Mouse (Mus musculus) layer of hippocampus, postnatal 36 days (tissue): Measurements from ENCODE around the gene AL607142.1. TPM values are rescaled to one million over a fixed set of nuclear protein-coding genes. Genes with fewer than 3 reads are reported as not detected.
A peak's percentile ranks its signal among the peaks of the same experiment; 100 is the strongest.

ENCODE experiments used
- DNase-seq, 2 experiments: peaks; one replicate each; pipeline ENCODE4 v3.0.0; 2022
- total RNA-seq, 2 experiments: library from RNA; stranded (reverse); gene quantifications; 2 replicates each; pipeline ENCODE4 v1.2.3; 2021

AL607142.1 gene
- total RNA-seq, 2 experiments from 2014 or later = not detected

DNA sequence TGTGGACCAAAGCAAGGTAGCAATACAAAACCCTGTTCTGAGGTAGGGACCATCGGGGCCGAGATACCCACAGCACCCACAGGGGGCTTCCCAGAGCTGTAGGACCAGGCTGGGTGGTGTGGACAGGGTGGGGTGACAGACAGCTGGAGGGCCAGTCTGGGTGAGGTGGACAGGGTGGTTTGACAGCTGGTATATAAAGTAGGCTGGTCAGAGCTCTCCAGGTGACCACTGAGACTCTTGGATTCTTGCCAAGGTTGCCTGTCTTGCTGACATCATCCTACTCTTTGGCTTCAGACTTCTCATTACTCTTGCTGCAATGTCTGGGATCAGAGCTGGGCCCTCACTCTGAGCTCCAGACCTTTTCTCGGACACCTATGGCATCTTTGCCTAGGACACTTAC is 41.6 kb downstream of the AL607142.1 start:
- no peak for DNase-seq

DNA sequence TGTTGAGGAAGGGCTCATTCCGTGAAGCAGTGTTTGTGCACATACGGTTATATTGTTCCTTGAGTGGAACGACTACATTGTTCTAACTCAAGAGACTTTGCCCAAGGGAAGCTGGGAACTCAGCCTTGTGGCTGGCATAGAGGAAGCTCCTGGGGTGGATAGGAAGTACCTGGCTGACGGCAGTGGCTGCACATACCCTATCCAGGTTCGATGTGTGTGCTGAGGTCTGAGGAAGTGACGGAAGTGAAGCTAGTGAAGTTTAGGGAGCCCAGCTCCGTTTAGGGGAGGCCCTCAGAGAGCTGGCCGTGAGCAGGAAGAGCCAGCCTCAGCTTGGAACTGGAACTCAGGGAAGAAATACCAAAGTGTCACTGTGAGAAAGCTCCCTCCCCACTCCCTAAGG is 43.0 kb downstream of the AL607142.1 start:
- no peak for DNase-seq

DNA sequence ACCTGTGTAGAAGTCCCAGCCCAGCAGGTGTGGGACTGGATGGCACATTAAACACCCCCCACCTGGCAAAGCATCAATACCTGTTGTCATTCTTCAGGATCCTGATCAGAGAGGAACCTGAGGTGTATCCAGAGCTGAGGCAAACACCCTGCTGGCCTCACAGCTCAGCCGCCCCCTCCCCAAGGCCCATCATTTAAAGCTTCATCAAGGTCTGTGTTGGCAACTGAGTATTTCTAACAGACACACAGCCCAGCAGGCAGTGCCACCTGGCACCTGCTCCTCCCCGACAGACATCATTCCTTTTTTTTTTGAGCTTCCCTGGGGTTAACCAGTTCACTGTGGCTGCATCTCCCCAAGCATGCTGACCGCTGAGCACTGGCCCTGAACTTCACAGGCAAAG is 50.7 kb downstream of the AL607142.1 start:
- DNase-seq = no peak

DNA sequence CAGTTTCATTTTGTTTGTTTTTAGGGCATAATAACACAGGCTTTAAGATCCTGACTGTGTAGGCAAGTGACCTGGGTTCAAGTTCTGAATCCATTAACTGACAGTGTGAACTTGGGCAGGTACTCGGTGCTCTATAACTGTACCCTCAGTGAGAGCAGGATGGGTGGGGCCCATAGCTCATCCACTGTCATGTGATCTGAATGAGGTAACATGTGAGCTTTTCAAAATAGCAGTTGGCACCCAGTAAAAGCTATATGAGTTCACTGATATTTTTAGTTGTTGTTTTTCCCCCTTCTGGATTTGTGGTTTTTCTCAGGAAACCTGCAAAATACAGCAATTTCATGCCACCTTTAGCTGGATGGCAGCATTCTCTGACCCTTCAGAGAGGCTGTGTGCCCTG is 51.5 kb downstream of the AL607142.1 start:
- no peak for DNase-seq

DNA sequence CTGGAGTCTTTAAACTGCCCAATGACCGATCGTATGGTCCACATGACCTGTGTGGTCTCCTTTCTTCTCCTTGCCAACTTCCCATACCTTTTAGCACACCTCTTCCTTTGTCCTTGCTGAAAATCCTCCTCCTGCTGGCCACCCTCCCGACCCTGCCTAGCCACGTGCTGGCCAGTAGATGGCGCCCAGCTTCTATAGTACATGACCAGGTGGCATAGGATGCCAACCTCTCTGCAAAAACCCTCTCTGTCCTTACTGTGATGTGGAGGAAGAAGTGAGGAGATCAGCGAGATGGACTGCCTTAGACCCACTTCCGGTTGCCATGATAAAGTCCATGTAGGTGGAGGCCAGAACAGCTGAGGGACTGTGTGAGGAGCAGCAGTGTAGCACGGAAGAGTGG is 55.5 kb downstream of the AL607142.1 start:
- peak; percentile 39 to 47 for DNase-seq

DNA sequence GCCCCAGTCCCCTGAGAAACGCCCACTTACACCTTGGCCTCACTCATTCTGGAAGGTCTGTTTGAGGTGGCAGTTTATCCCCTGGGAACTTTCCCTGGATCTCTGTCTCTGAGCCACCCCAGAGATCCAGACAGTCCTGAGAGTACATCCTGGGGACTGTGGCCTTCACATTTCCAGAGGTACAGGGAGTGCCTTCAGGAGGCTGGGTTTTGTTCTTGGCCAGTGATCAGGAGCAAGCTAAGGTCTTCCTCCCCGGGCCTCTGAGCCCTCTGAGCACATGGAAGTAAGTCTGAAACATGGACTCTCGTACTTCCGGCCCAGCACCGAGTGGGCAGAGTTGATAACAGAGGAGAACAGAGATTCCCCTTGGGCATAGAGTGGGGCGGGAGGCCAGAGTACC is 59.9 kb downstream of the AL607142.1 start:
- no peak for DNase-seq

DNA sequence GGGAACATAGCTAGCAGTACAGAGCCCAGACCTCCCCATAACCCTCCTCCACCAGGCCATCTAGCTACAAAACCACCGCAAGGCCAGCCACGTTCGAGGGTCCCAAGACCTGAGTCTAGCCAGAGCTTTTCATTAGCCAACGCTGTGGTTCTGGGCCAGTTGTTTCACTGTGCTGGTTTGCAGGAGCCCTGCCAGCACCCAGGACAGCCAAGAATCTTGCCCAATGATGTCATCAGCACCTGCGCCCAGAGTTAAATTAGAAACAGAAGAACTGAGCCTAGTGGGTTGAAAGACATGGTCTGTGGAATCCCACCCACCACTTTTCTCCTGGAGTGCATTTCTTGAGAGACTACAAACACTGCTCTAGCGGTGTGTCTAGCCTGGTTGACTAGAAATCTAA is 61.3 kb downstream of the AL607142.1 start:
- no peak for DNase-seq

DNA sequence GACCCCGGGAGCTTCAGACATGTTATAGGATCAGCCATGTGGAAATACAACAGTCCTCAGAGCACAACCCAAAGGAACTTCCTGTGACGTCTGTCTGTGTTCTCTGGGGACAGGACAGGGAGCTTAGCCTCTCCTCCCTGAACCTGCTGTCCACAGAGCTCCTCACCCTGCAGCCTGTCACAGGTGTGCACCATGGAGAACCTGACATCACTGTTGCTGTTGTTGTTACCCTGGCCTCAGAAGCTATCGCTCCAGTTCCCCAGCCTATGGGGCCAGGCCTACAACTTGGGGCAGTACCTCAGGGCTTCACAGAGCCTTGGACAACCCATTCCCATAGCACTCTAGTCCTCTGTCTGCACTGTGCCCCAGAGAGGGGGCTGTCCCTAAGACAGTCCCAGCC is 62.5 kb downstream of the AL607142.1 start:
- no peak for DNase-seq

DNA sequence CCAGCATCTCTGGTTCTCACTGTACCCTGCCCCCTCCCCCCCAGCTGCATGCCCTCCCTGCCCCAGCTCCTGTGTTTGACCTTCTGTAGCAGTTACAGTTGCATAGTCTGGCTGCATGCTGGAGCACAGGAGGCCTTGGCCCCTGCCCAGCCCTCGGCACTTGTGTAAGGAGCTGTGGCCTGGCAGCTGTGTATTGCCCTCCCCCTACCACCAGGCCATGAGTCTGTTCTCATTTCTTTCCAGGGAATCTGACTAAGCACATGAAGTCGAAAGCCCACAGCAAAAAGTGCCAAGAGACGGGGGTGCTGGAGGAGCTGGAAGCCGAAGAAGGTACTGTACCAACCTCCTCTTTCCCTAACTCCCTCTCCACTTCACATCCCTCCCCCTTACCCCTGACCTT is 63.2 kb downstream of the AL607142.1 start:
- DNase-seq = peak in 1 of 2 experiments; percentile 33

DNA sequence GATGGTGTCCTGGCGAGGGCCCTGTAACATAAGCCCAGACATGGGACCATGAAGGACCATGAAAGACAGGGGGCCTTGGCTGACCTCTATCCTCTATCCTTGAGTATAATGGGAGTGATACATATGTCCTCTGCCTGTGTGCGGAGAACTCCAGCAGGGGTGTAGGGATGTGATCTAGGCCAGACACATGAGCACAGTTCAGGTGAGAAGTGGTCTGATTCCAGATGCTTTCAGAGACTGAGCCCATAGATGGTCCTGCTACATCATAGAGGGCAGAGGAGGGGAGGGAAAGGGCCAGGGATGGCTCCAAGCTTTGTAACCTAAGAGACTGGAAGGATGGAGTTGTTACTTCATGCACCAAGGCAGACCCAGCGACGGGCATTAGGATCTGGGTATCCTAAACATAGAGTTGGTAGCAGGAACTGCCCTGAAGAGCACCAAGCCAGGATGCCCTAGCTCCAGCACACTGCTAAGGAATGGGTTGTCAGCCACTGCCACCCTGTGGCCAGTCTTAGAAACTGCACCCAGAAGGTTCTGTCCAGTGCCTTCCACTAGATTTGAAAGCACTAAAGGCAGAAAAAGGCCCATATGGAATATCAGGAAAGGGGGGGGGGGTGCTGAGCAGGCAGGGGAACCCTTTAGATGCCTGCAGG is 64.6 kb downstream of the AL607142.1 start:
- DNase-seq = peak; percentile 41 to 43

DNA sequence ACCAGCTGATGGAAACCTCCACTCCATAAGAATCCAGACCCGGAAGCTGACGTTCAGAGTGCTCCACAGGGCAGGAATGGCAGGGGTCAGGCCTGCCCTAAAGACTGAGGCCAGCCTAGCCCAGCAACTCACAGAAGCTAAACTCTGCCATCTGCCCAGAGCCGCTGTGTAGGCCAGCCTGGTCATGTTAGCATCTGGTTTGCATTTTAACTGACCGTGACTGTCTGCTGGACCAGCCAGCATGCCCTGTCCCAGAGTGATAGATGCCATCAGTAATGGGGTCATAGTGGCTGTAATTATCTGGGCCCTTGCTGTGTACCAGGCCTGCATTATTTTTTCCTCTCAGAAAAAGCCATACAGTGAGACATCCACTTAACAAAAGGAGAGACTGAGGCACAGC is 66.1 kb downstream of the AL607142.1 start:
- DNase-seq = no peak

DNA sequence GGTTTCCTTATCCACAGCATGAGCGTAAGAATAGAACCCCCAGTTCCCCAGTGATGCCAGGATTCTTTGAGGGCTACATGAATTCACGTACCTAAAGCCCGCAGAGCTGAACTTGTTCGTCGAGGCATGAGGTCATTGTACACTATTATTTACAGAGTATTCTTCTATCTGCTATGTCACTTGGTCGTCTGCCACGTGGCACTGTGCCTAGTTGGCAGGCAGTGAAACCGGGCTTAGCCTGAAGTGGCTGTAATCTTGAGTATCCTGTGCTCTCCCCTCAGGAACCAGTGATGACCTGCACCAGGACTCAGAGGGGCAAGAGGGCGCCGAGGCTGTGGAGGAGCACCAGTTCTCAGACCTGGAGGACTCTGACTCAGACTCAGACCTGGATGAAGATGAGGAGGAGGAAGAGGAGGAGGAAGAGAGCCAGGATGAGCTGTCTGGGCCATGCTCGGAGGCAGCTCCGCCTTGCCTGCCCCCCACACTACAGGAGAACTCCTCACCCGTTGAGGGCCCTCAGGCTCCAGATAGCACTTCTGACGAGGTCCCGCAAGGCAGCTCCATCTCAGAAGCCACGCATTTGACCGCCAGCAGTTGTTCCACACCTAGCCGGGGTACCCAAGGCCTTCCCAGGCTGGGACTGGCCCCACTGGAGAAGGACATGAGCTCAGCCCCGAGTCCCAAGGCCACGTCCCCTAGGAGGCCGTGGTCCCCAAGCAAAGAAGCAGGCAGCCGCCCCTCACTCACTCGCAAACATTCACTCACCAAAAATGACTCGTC is 66.8 kb downstream of the AL607142.1 start:
- no peak for DNase-seq

DNA sequence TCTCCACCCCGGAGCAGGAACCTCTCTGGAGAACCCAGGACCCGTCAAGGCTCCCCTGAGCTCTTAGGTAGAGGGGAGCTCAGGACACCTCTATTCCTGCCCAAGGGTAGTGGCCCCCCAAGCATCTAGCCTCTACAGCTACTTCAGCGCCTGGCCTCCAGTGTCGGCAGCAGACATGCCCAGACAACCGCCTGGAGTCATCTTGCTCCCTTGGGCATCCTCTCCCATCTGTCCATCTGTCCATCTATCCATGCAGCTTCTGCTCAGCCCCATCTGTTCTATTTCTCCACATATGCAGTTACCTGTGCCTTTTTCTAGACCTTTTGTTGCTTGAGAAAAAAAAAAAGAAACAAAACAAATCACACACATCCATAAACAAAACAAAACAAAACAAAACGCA is 69.4 kb downstream of the AL607142.1 start:
- no peak for DNase-seq

DNA sequence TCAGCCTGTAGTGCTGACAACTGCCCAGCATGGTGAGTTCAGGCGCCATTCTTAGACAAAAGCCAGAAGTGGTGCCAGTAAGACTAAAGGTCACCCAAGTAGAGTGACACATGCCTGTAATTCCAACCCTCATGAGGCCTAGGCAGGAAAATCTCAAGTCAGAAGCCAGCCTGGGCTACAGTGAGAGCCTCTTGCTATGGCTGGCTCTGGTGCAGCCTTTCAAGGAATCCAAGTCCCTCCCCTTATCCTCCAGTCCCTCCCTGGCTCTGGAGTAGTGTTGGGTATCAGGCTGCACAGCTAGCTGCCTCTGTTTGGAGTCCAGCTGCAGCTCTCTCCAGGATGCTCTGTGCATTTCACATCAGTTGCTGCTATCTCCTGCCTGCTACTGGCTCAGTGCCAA is 77.0 kb downstream of the AL607142.1 start:
- DNase-seq = no peak

DNA sequence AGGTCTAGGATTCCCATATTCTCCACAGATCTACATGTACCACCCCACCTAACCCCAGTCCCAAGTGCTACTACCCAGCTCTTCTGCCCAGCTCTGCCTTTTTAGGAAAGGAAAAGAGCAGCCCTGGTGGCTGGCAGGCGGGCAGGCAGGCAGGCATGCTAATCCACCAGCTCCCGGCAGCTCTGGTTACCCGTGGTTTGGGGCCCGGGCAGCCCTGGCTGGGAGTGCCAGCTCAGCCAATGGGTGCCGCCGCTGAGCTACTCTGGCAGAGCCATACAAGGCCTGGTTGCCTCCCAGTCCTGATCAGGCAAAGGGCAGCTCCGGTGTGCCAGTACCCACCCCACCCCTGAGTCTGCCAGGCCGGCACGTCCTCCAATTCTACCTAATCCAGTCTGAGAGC is 78.1 kb downstream of the AL607142.1 start:
- no peak for DNase-seq

Other genes starting within 250 kb of the AL607142.1 start
- not detected for gene Edn2, start 96.2 kb downstream of the AL607142.1 start, total RNA-seq
- 10 to 100 TPM; 37.1 to 38.6 TPM for gene Foxo6, start 222.4 kb downstream of the AL607142.1 start, total RNA-seq